8 mouse cellular contexts compared by ENCODE assay signal in the genomic region with DNA sequence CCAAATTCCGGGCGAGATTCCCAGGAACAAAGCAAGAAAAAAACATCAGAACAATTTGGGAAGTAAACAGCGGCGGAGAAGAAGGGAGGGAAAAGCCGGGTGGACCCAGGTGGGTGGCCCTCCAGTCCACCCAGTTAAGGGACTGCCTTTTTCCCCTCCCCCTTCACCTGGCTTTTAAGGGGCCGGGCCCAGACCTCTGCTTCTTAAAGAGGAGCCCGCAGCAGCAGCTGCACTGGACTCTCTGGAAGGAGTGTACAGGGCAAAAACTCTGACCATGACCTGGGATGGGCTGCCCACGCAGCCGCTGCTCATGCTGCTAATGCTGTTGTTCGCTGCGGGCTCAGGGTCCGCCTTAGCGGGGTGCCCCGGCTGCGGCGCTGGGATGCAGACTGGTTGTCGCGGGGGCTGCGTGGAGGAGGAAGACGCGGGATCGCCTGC. TPM values are rescaled to one million over a fixed set of nuclear protein-coding genes. Genes with fewer than 3 reads are reported as not detected.
DNase-seq lines count a peak whose midpoint lies in the region; ATAC-seq lines count a peak whose summit lies in the region.

A gene (plus strand): TSS at position 89 of the 438 bp plus-strand sequence.

- peak within 1 kb of the TSS; percentile 9; the same call in 1 of the 2 replicates for H3K4me3 ChIP-seq in forebrain, embryonic 13.5 days
- H3K4me3 ChIP-seq in hindbrain, embryonic 10.5 days: peak within 1 kb of the TSS; percentile 37
- peak within 1 kb of the TSS; percentile 7; the same call in 1 of the 2 replicates for H3K4me3 ChIP-seq in stomach, embryonic 14.5 days (ENCODE audit: low read depth, low read length)

- H3K27me3 ChIP-seq in forebrain, embryonic 13.5 days: peaks cover 49% of the 10 kb centered on the region
- peaks cover 63% of the 10 kb centered on the region for H3K27me3 ChIP-seq in hindbrain, embryonic 10.5 days (ENCODE audit: insufficient read depth, poor library complexity, severe bottlenecking)
- 0 out of 2 replicates have a peak, but pooled peaks cover 3% of the 10 kb centered on the region for H3K27me3 ChIP-seq in stomach, embryonic 14.5 days (ENCODE audit: control insufficient read depth, insufficient read depth, low read length)

- H3K4me1 ChIP-seq in forebrain, embryonic 13.5 days: peaks cover 9% of the 10 kb centered on the region
- H3K4me1 ChIP-seq in hindbrain, embryonic 10.5 days (replicated peaks): peaks cover 20% of the 10 kb centered on the region
- H3K4me1 ChIP-seq in stomach, embryonic 14.5 days (ENCODE audit: control insufficient read depth, insufficient read depth, low read length): peaks cover 17% of the 10 kb centered on the region

- DNase-seq in ovary, postnatal 14 days (ENCODE audit: low spot score): peak; percentile 36
- no peak for DNase-seq in ovary, postnatal 10 days (ENCODE audit: low spot score)
- no peak for DNase-seq in hindbrain, embryonic 10.5 days (ENCODE audit: low spot score)
- peak; percentile 69 to 70 for DNase-seq in lung, adult 18-20 months
- no peak for DNase-seq in thymus, postnatal 14 days
- no peak for DNase-seq in cerebellum, postnatal 36 days

- peak within 1 kb of the TSS; percentile 38 for H3K4me2 ChIP-seq in forebrain, embryonic 13.5 days
- peak within 1 kb of the TSS; percentile 39 for H3K4me2 ChIP-seq in stomach, embryonic 14.5 days (replicated peaks; ENCODE audit: low read depth, low read length)

- no peaks in the 10 kb centered on the region for H3K9me3 ChIP-seq in forebrain, embryonic 13.5 days (replicated peaks)
- H3K9me3 ChIP-seq in hindbrain, embryonic 10.5 days: no peaks in the 10 kb centered on the region
- no peaks in the 10 kb centered on the region for H3K9me3 ChIP-seq in stomach, embryonic 14.5 days (ENCODE audit: control insufficient read depth, low read depth, low read length)

- peak within 1 kb of the TSS; percentile 13; the same call in 1 of the 2 replicates for H3K9ac ChIP-seq in forebrain, embryonic 13.5 days
- no peak within 1 kb of the TSS for H3K9ac ChIP-seq in stomach, embryonic 14.5 days (replicated peaks; ENCODE audit: low read depth, low read length)

- ATAC-seq in forebrain, embryonic 13.5 days: no peak
- ATAC-seq in stomach, embryonic 14.5 days (ENCODE audit: insufficient number of reproducible peaks, insufficient read depth, low FRiP score, low read depth): no peak

- H3K36me3 ChIP-seq in forebrain, embryonic 13.5 days (ENCODE audit: poor library complexity, severe bottlenecking): no peaks in the 10 kb centered on the region
- H3K36me3 ChIP-seq in hindbrain, embryonic 10.5 days: no peaks in the 10 kb centered on the region
- H3K36me3 ChIP-seq in stomach, embryonic 14.5 days (ENCODE audit: control insufficient read depth, insufficient read depth, low read length): no peaks in the 10 kb centered on the region

- WGBS in forebrain, embryonic 13.5 days: 1% methylated on average over 21 of the region's 22 CpGs
- WGBS in hindbrain, embryonic 10.5 days: 4% methylated on average over 22 of the region's 22 CpGs
- WGBS in stomach, embryonic 14.5 days: 5% methylated on average over 22 of the region's 22 CpGs

- no peak within 1 kb of the TSS for H3K27ac ChIP-seq in forebrain, embryonic 13.5 days
- no peak within 1 kb of the TSS for H3K27ac ChIP-seq in hindbrain, embryonic 10.5 days
- no peak within 1 kb of the TSS for H3K27ac ChIP-seq in stomach, embryonic 14.5 days (ENCODE audit: low read length)

RNA-seq across cellular contexts. Expression of the gene that starts here (rescaled TPM):
- 0.37 and 0.40 TPM in 2 replicates for polyA plus RNA-seq in forebrain, embryonic 13.5 days (2015; fragmentation: Nextera tagmentation; extraction: Ambion mirVana)
- 0.20 TPM in 1 of 2 replicates, not detected in the other for polyA plus RNA-seq in hindbrain, embryonic 10.5 days (2016; fragmentation: Nextera tagmentation; extraction: Ambion mirVana)
- polyA plus RNA-seq in stomach, embryonic 14.5 days (2014; fragmentation: Nextera tagmentation; extraction: Ambion mirVana): 12.4 and 13.1 TPM in 2 replicates

Comparison
In these comparisons a context has a peak if more than half of its experiments do, and no peak if none do; other contexts are left out.
1. DNase-seq: peak in ovary, postnatal 14 days (single experiment) and lung, adult 18-20 months (2 of 2); none in ovary, postnatal 10 days (single experiment), hindbrain, embryonic 10.5 days (single experiment), thymus, postnatal 14 days (single experiment) and cerebellum, postnatal 36 days (0 of 2).
2. Peak in every context shown above with its lines, with median percentiles within 50 percentile points of each other: H3K4me3 ChIP-seq.